Mouse (Mus musculus) cerebellum, postnatal 25 days (tissue): ENCODE results near the gene Hs2st1.
A peak's percentile ranks its signal among the peaks of the same experiment; 100 is the strongest.
"Not testable (repeated sequence)": the region's sequence is repeated elsewhere in the genome, so short reads cannot be mapped to it uniquely, and the experiment has no call there.

Experiments used
- DNase-seq, 2 experiments: peaks; one replicate each; pipeline ENCODE4 v3.0.0; 2021; ENCODE audit warnings: mixed read lengths in 2 of 2

The Hs2st1 gene

GRCm38 (mm10) chr3:144570047-144570815 is at the start of gene Hs2st1, which contains the start of gene Selenof:
TSS of gene Hs2st1 (minus strand) at chr3:144570181.
TSS of gene Selenof (plus strand) at chr3:144570304.
- DNase-seq = peak; percentile 94 to 97

- DNase-seq = no peak
Measured at GRCm38 (mm10) chr3:144617633-144618180, 47.7 kb upstream of the Hs2st1 start.

- DNase-seq = peak; percentile 81 to 89
Measured at GRCm38 (mm10) chr3:144616654-144617425, 46.9 kb upstream of the Hs2st1 start.

GRCm38 (mm10) chr3:144615459-144615858 is 45.5 kb upstream of the Hs2st1 start:
- no peak for DNase-seq

GRCm38 (mm10) chr3:144614698-144615097 is 44.7 kb upstream of the Hs2st1 start:
- DNase-seq = no peak

- no peak for DNase-seq
Measured at GRCm38 (mm10) chr3:144614277-144614676, 44.3 kb upstream of the Hs2st1 start.

- DNase-seq = no peak
Measured at GRCm38 (mm10) chr3:144612382-144612781, 42.4 kb upstream of the Hs2st1 start.

GRCm38 (mm10) chr3:144611626-144612271 is 41.8 kb upstream of the Hs2st1 start:
- no peak for DNase-seq

GRCm38 (mm10) chr3:144610759-144611158 is 40.8 kb upstream of the Hs2st1 start:
- no peak for DNase-seq

- DNase-seq = no peak
Measured at GRCm38 (mm10) chr3:144608090-144608489, 38.1 kb upstream of the Hs2st1 start.

GRCm38 (mm10) chr3:144606449-144606848 is 36.5 kb upstream of the Hs2st1 start:
- DNase-seq = peak in 1 of 2 experiments; percentile 14

- DNase-seq = not testable (repeated sequence)
Measured at GRCm38 (mm10) chr3:144605811-144606210, 35.8 kb upstream of the Hs2st1 start.

GRCm38 (mm10) chr3:144604205-144604604 is 34.2 kb upstream of the Hs2st1 start:
- no peak for DNase-seq

GRCm38 (mm10) chr3:144603558-144603957 is 33.6 kb upstream of the Hs2st1 start:
- no peak for DNase-seq

GRCm38 (mm10) chr3:144602819-144603218 is 32.8 kb upstream of the Hs2st1 start:
- DNase-seq = no peak

GRCm38 (mm10) chr3:144602413-144602812 is 32.4 kb upstream of the Hs2st1 start:
- DNase-seq = no peak

GRCm38 (mm10) chr3:144597790-144598467 is 27.9 kb upstream of the Hs2st1 start:
- no peak for DNase-seq

GRCm38 (mm10) chr3:144597121-144597520 is 27.1 kb upstream of the Hs2st1 start:
- DNase-seq = no peak

GRCm38 (mm10) chr3:144592992-144593785 is 23.2 kb upstream of the Hs2st1 start:
- no peak for DNase-seq

- DNase-seq = no peak
Measured at GRCm38 (mm10) chr3:144589189-144589890, 19.4 kb upstream of the Hs2st1 start.

- DNase-seq = no peak
Measured at GRCm38 (mm10) chr3:144586731-144587130, 16.8 kb upstream of the Hs2st1 start.
